Mouse (Mus musculus) MEL (cell line): ENCODE results near the gene Emc8. TPM values are rescaled to one million over a fixed set of nuclear protein-coding genes. Genes with fewer than 3 reads are reported as not detected.

Source experiments
- DNase-seq: peaks from one replicate; pipeline ENCODE4 v3.0.0; 2011; ENCODE audit warnings: low read depth, low spot score
- H3K27ac ChIP-seq: 2 replicates; pipeline ENCODE4 v1.5.1; 2012; ENCODE audit warnings: low read depth, mild to moderate bottlenecking, control low read depth, low read length, moderate library complexity; ENCODE audit not compliant: control insufficient read depth
- H3K27me3 ChIP-seq, 2 experiments: fragments of 150-350 bp in 1 of 2; sonication (generic) in 1 of 2; 2 replicates each; pipeline ENCODE4 v1.6.1; 2012; ENCODE audit warnings: low read length in 2 of 2, mild to moderate bottlenecking in 2 of 2, improper control_type of control experiment in 1 of 2, moderate library complexity in 1 of 2; ENCODE audit not compliant: insufficient read depth in 2 of 2, control insufficient read depth in 1 of 2
- H3K36me3 ChIP-seq, 2 experiments: 2 replicates each; pipeline ENCODE4 v1.6.1; 2012 to 2014; ENCODE audit warnings: low read length in 2 of 2, improper control_type of control experiment in 1 of 2, inconsistent platforms in 1 of 2, mild to moderate bottlenecking in 1 of 2; ENCODE audit not compliant: insufficient read depth in 2 of 2, control insufficient read depth in 1 of 2
- H3K4me1 ChIP-seq, 2 experiments: fragments of 150-350 bp in 1 of 2; sonication (generic) in 1 of 2; 2 replicates each; pipeline ENCODE4 v1.6.1; 2012; ENCODE audit warnings: low read length in 2 of 2, improper control_type of control experiment in 1 of 2, mild to moderate bottlenecking in 1 of 2; ENCODE audit not compliant: insufficient read depth in 2 of 2, control insufficient read depth in 1 of 2
- H3K4me3 ChIP-seq, 2 experiments: fragments of 150-350 bp in 1 of 2; sonication (generic) in 1 of 2; 2 replicates each; pipeline ENCODE4 v1.5.1; 2012; ENCODE audit warnings: low read depth in 2 of 2, low read length in 2 of 2, mild to moderate bottlenecking in 2 of 2, moderate library complexity in 2 of 2, control low read depth in 1 of 2, improper control_type of control experiment in 1 of 2; ENCODE audit not compliant: control insufficient read depth in 1 of 2, insufficient read depth in 1 of 2
- H3K79me2 ChIP-seq: 2 replicates; pipeline ENCODE4 v1.6.1; 2012; ENCODE audit warnings: mild to moderate bottlenecking, low read length, moderate library complexity; ENCODE audit not compliant: control insufficient read depth, poor library complexity, insufficient read depth
- H3K9ac ChIP-seq: 2 replicates; pipeline ENCODE4 v1.6.1; 2012; ENCODE audit warnings: low read depth, mild to moderate bottlenecking, control low read depth, low read length, moderate library complexity; ENCODE audit not compliant: control insufficient read depth, poor library complexity, severe bottlenecking
- H3K9me3 ChIP-seq: fragments of 150-350 bp; sonication (generic); replicated peaks from 2 replicates; pipeline ENCODE4 v1.6.1; 2012; ENCODE audit warnings: mild to moderate bottlenecking, low read length, improper control_type of control experiment, moderate library complexity; ENCODE audit not compliant: insufficient read depth
- CHD2 ChIP-seq: IDR thresholded peaks from 2 replicates; pipeline ENCODE4 v1.6.1; 2011; ENCODE audit warnings: low read length, improper control_type of control experiment
- CTCF ChIP-seq, 3 experiments: IDR thresholded peaks in 2 of 3; conservative IDR thresholded peaks in 1 of 3; 2 replicates each; pipeline ENCODE4 v1.5.1; 2011 to 2012; ENCODE audit warnings: low read length in 3 of 3, low read depth in 2 of 3, mild to moderate bottlenecking in 2 of 3, improper control_type of control experiment in 1 of 3, inconsistent platforms in 1 of 3, mixed read lengths in 1 of 3, moderate library complexity in 1 of 3; ENCODE audit not compliant: control insufficient read depth in 1 of 3, insufficient read depth in 1 of 3, poor library complexity in 1 of 3, severe bottlenecking in 1 of 3
- E2F4 ChIP-seq: IDR thresholded peaks from 2 replicates; pipeline ENCODE4 v1.6.1; 2011; ENCODE audit warnings: low read depth, low read length, improper control_type of control experiment, borderline replicate concordance
- EP300 ChIP-seq, 2 experiments: IDR thresholded peaks; 2 replicates each; pipeline ENCODE4 v1.6.1; 2011; ENCODE audit warnings: improper control_type of control experiment in 2 of 2, low read length in 2 of 2, low read depth in 1 of 2, mild to moderate bottlenecking in 1 of 2
- ETS1 ChIP-seq: IDR thresholded peaks from 2 replicates; pipeline ENCODE4 v1.6.1; 2012; ENCODE audit warnings: low read depth, mild to moderate bottlenecking, inconsistent platforms, low read length, improper control_type of control experiment, moderate library complexity
- GATA1 ChIP-seq: IDR thresholded peaks from 2 replicates; pipeline ENCODE4 v1.6.1; 2011; ENCODE audit warnings: low read depth, low read length, improper control_type of control experiment
- HCFC1 ChIP-seq: IDR thresholded peaks from 2 replicates; pipeline ENCODE4 v1.6.1; 2012; ENCODE audit warnings: low read depth, mild to moderate bottlenecking, inconsistent platforms, low read length, improper control_type of control experiment, moderate library complexity
- JUND ChIP-seq: IDR thresholded peaks from 2 replicates; pipeline ENCODE4 v1.6.1; 2011; ENCODE audit warnings: low read depth, mild to moderate bottlenecking, improper control_type of control experiment, low read length
- KAT2A ChIP-seq: conservative IDR thresholded peaks from 2 replicates; pipeline ENCODE4 v1.6.1; 2012; ENCODE audit warnings: low read depth, low read length, improper control_type of control experiment, inconsistent platforms
- MAFK ChIP-seq: IDR thresholded peaks from 2 replicates; pipeline ENCODE4 v1.6.1; 2011; ENCODE audit warnings: low read depth, mild to moderate bottlenecking, low read length, improper control_type of control experiment, borderline replicate concordance
- MAX ChIP-seq: IDR thresholded peaks from 2 replicates; pipeline ENCODE4 v1.6.1; 2011; ENCODE audit warnings: low read length, improper control_type of control experiment
- MEF2A ChIP-seq: IDR thresholded peaks from 2 replicates; pipeline ENCODE4 v1.6.1; 2014; ENCODE audit warnings: low read depth, mild to moderate bottlenecking, inconsistent platforms, low read length, improper control_type of control experiment; ENCODE audit not compliant: poor library complexity, insufficient replicate concordance, severe bottlenecking; ENCODE audit errors: extremely low read depth
- MXI1 ChIP-seq: IDR thresholded peaks from 2 replicates; pipeline ENCODE4 v1.6.1; 2011; ENCODE audit warnings: mild to moderate bottlenecking, low read depth, low read length, improper control_type of control experiment
- MYC ChIP-seq: IDR thresholded peaks from 2 replicates; pipeline ENCODE4 v1.6.1; 2011; ENCODE audit warnings: low read depth, mild to moderate bottlenecking, low read length, improper control_type of control experiment, moderate library complexity
- NRF1 ChIP-seq: IDR thresholded peaks from 2 replicates; pipeline ENCODE4 v1.6.1; 2014; ENCODE audit warnings: low read depth, mild to moderate bottlenecking, inconsistent platforms, low read length, improper control_type of control experiment, moderate library complexity; ENCODE audit not compliant: poor library complexity, insufficient read depth, severe bottlenecking
- RCOR1 ChIP-seq: IDR thresholded peaks from 2 replicates; pipeline ENCODE4 v1.6.1; 2012; ENCODE audit warnings: low read depth, mild to moderate bottlenecking, inconsistent platforms, low read length, improper control_type of control experiment
- SIN3A ChIP-seq: IDR thresholded peaks from 2 replicates; pipeline ENCODE4 v1.6.1; 2012; ENCODE audit warnings: low read length, improper control_type of control experiment, inconsistent platforms
- SMC3 ChIP-seq: IDR thresholded peaks from 2 replicates; pipeline ENCODE4 v1.6.1; 2011; ENCODE audit warnings: low read depth, low read length, improper control_type of control experiment
- TAL1 ChIP-seq: IDR thresholded peaks from 2 replicates; pipeline ENCODE4 v1.6.1; 2012; ENCODE audit warnings: mild to moderate bottlenecking, inconsistent platforms, low read length, moderate library complexity, mixed read lengths
- TBP ChIP-seq: IDR thresholded peaks from 2 replicates; pipeline ENCODE4 v1.8.0; 2011; ENCODE audit warnings: low read depth, low read length, improper control_type of control experiment
- TCF12 ChIP-seq: IDR thresholded peaks from 2 replicates; pipeline ENCODE4 v1.6.1; 2014; ENCODE audit warnings: low read depth, mild to moderate bottlenecking, inconsistent platforms, low read length, improper control_type of control experiment, moderate library complexity
- UBTF ChIP-seq: IDR thresholded peaks from 2 replicates; pipeline ENCODE4 v1.6.1; 2012; ENCODE audit warnings: low read depth, mild to moderate bottlenecking, inconsistent platforms, low read length, improper control_type of control experiment, moderate library complexity, borderline replicate concordance; ENCODE audit not compliant: insufficient read depth
- USF1 ChIP-seq: IDR thresholded peaks from 2 replicates; pipeline ENCODE4 v1.6.1; 2014; ENCODE audit warnings: low read depth, mild to moderate bottlenecking, inconsistent platforms, low read length, improper control_type of control experiment, moderate library complexity
- USF2 ChIP-seq, 2 experiments: IDR thresholded peaks; 2 replicates each; pipeline ENCODE4 v1.6.1; 2011 to 2012; ENCODE audit warnings: improper control_type of control experiment in 2 of 2, low read length in 2 of 2, borderline replicate concordance in 1 of 2, inconsistent platforms in 1 of 2, low read depth in 1 of 2, mild to moderate bottlenecking in 1 of 2; ENCODE audit not compliant: insufficient read depth in 1 of 2
- ZMIZ1 ChIP-seq: IDR thresholded peaks from 2 replicates; pipeline ENCODE4 v1.6.1; 2012; ENCODE audit warnings: low read depth, mild to moderate bottlenecking, inconsistent platforms, low read length, improper control_type of control experiment, moderate library complexity
- ZNF384 ChIP-seq: IDR thresholded peaks from 2 replicates; pipeline ENCODE4 v1.6.1; 2012; ENCODE audit warnings: low read depth, mild to moderate bottlenecking, inconsistent platforms, low read length, improper control_type of control experiment
- polyA plus RNA-seq, 2 experiments: library from polyadenylated mRNA; stranded (reverse) in 1 of 2; unstranded in 1 of 2; fragments of >175 nt in 1 of 2; fragments of >200 nt in 1 of 2; gene quantifications; 2 replicates each; pipeline versions ENCODE4 v1.2.1 to v1.2.4; 2012; ENCODE audit warnings: low replicate concordance in 2 of 2, low read depth in 1 of 2; ENCODE audit not compliant: insufficient read length in 2 of 2, insufficient read depth in 1 of 2, missing spikeins in 1 of 2
- total RNA-seq: library from RNA; depleted of rRNA; stranded (reverse); fragments of 300-350 nt; gene quantifications from 2 replicates; pipeline ENCODE4 v1.2.3, GENCODE M21; 2012; rRNA removed

Emc8 gene
- total RNA-seq (180 and 187 TPM in 2 replicates), polyA plus RNA-seq (100 to 1,000 TPM in 1 of 2 experiments, not detected in 1; 269 TPM)

- H3K4me1 ChIP-seq, result peaks cover 0 to 18% of the 10 kb centered on the region in 2 experiments; a peak in 2 of 4 replicates
- no peaks in the 10 kb centered on the region for H3K9me3 ChIP-seq
- H3K4me3 ChIP-seq, result peak within 1 kb of the TSS; percentile 87 to 100
- DNase-seq, result no peak
- peak within 1 kb of the TSS; percentile 66 for H3K27ac ChIP-seq
- peaks cover 69% of the 10 kb centered on the region for H3K79me2 ChIP-seq
- H3K9ac ChIP-seq, result peak within 1 kb of the TSS; percentile 90
- TF ChIP-seq NRF1, result no peak
- no peak for TF ChIP-seq TAL1
- TF ChIP-seq SIN3A, result 0 out of 2 replicates have a peak, but pooled peaks have one; percentile 12
- no peak for TF ChIP-seq USF2 (IDR thresholded peaks at IDR 0.05; ENCODE audit: borderline replicate concordance in 1 of 2, insufficient read depth in 1 of 2, low read depth in 1 of 2, low read length in 2 of 2)
- no peak for TF ChIP-seq E2F4
- TF ChIP-seq MEF2A, result no peak
- no peak for TF ChIP-seq UBTF
- no peak for TF ChIP-seq USF1
- no peak for TF ChIP-seq KAT2A
- no peak for TF ChIP-seq MYC
- no peak for TF ChIP-seq ZNF384
- no peak for TF ChIP-seq JUND
- no peak for TF ChIP-seq MAX
- peak; percentile 71 for TF ChIP-seq MXI1
- TF ChIP-seq HCFC1, result no peak
- no peak for TF ChIP-seq TBP
- H3K27me3 ChIP-seq, result no peaks in the 10 kb centered on the region
- H3K36me3 ChIP-seq, result peaks cover 7 to 22% of the 10 kb centered on the region in 2 experiments
Measured at GRCm38 (mm10) chr8:120668374-120668905, at the start of gene Emc8. Emc8 (minus strand) TSS chr8:120668573.

- Histone ChIP-seq H3K27ac (no peak overlapping the region), H3K36me3 (no peaks in the 10 kb centered on the region), H3K27me3 (no peaks in the 10 kb centered on the region), H3K4me1 (no peaks in the 10 kb centered on the region), H3K4me3 (no peak overlapping the region), H3K9ac (no peak overlapping the region), H3K9me3 (no peaks in the 10 kb centered on the region), H3K79me2 (no peaks in the 10 kb centered on the region)
- no peak for TF ChIP-seq SIN3A
- no peak for TF ChIP-seq GATA1
- no peak for TF ChIP-seq SMC3
- TF ChIP-seq ZNF384, result no peak
- no peak for TF ChIP-seq KAT2A
- no peak for TF ChIP-seq RCOR1
- no peak for TF ChIP-seq CHD2
- TF ChIP-seq EP300 (IDR thresholded peaks at IDR 0.05; ENCODE audit: low read depth in 1 of 2, low read length in 2 of 2), result no peak
- TF ChIP-seq TAL1, result no peak
- no peak for TF ChIP-seq HCFC1
- no peak for TF ChIP-seq MAX
- no peak for TF ChIP-seq TCF12
- no peak for TF ChIP-seq ZMIZ1
- TF ChIP-seq ETS1, result no peak
- no peak for TF ChIP-seq MAFK
- no peak for TF ChIP-seq CTCF (IDR thresholded peaks at IDR 0.05 in 2 of 3, conservative IDR thresholded peaks at IDR 0.05 in 1 of 3; ENCODE audit: control insufficient read depth in 1 of 3, insufficient read depth in 1 of 3, low read depth in 2 of 3, low read length in 3 of 3, poor library complexity in 1 of 3, severe bottlenecking in 1 of 3)
- DNase-seq, result no peak
Measured at GRCm38 (mm10) chr8:120715996-120716680, 47.8 kb upstream of the Emc8 start.
